Mouse (Mus musculus): ENCODE results near the gene Map3k3.

DNA sequence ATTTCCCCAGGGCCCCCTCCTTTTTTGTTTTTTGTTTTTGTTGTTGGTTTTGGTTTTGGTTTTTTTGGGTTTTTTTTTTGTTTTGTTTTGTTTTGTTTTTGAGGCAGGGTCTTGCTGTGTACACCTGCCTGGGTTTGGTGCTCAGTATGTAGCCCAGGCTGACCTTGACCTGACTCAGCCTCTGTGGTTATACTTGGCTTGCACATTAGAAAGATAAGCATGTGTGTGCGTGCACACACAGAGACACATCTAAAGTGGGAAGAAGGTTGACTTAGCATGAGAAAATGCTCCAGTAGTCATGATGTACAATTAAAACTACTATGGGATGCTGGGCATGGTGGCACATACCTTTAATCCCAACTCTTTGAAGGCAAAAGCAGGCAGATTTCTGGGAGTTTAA, 23.9 kb upstream of the Map3k3 start:
- TF ChIP-seq MAFK (IDR thresholded peaks at IDR 0.05; ENCODE audit: insufficient read depth, low read depth, low read length), result no peak
- TF ChIP-seq CHD2 (IDR thresholded peaks at IDR 0.05; ENCODE audit: low read depth, low read length), result no peak

All from ES-E14 (cell line).